Mouse (Mus musculus) cerebellum, postnatal 10 days (tissue): ENCODE data around the gene Pdzrn4.

ENCODE experiments used
- DNase-seq, 2 experiments: peaks; one replicate each; pipeline ENCODE4 v3.0.0; 2021; ENCODE audit warnings: mixed read lengths in 2 of 2

Gene Pdzrn4

DNA sequence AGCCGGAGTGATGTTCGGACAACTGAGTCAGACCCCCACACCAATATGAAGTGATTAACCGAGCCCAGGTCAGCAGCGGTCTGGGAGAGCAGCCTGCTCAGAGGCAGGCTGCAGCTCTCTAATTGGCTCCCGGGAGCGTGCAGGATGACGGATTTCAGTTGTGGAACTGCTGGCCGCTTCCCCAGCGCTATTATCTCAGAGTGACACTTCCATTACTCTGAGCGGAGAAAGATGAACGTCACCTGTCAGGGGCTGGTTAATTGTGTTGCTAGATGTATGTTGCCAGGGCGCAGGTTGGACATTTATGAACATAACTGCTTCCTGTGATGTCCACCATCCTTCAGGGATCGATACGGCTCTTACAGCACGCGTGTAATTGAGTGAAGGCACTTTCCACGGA lies 355.5 kb downstream of the Pdzrn4 start:
- no peak for DNase-seq

DNA sequence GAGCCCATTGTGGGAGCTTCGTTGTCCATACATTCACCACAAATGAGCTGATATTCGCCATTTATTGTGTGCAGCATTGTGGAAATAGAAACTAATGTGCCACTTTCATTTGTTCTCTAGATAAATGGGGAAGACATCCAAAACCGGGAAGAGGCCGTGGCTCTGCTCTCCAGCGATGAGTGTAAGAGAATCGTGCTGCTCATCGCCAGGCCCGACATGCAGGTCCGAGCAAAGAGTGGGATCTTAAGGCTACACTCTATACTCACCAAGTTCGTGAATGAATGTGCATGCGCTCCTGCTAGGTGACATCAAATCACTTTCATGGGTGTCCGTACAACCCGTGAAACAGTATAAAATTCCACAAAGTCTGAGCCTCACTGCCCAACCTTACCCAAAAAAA lies 355.9 kb downstream of the Pdzrn4 start:
- DNase-seq = no peak

DNA sequence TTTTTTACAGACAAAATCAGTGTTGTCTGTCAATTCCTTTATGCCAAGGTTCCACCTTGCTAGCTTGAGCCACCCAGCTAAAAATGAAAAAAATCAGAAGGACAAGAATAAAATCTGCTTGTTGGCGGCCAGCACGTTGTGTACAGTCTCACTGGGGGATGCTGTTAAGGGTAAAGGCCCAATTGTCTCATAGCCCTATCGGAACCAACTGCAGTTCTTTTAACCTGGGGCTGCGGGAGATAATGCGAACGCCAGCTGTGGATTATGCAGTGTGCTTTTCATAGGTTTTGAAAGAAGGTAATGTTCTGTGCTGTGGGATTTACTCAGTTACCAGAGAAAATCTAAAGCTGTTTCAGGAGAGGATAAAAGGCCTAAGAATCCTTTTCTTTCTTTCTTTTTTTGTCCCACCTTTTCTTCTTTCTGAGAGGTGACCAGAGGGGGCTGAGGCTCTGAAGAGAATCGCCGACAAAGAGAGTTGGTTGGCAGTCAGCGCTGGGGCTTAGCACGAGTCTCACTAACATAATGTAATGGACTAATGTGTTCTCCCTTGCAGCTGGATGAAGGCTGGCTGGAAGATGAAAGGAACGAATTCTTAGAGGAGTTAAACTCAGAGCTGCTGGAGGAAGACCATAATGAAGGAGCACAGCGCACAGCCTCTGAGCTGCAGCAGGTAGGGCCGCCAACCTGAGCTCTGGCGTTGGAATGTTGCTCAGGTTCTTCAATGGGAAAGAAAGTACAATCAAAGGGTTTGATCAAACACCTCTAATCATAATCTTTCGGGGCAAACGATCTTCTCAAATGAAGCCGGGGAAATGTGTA lies 360.6 kb downstream of the Pdzrn4 start:
- no peak for DNase-seq

DNA sequence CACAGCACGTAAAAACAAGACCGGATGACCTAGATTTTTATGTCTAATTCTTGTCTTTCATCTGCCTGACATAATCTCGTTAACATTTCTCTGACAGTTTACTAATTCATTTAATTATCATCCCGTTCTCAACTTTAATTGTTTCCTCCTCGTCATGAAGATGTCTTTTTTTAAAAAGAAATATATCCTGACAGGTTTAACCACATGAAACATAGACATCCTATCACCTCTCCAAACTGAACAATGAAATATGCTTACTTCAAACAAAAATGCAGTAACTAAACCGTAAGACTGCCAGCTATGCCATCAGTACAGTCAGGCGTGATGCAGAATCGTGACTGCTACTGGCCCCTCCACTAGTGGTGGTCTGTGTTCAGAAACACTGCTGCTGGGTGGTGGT lies 362.3 kb downstream of the Pdzrn4 start:
- no peak for DNase-seq

DNA sequence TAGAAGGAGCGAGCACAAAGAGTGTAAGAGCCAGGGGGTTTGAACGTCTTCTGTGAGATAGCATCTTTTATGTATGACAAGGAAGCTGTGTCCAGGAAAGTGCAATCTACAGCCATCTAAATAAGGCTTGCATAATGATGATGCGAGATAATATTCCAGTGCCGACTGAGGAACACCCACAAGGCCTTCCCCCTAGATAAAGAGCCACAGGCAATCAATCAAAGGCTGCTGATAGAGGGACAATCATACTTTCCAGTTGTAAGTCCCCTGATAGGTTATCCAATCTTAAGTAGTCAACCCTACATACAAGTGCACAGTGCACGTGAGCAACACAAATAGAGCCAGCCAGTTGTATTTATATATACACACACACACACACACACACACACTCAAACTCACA lies 366.6 kb downstream of the Pdzrn4 start:
- no peak for DNase-seq

DNA sequence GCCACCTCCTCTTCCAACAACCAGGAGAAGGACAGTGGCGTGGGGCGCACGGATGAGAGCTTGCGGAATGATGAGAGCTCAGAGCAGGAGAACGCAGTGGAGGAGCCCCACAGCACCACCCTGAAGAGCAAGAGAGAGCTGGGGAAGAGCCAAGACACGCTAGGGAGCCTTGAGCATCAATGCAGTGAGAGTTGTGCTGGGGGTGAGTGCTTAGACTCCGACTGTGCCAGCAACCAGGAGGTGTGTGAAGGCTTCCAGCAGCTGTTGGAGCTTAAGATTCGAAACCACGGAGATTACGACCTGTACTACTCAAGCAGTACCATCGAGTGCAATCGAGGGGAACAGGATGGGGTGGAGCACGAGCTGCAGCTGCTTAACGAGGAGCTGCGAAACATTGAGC lies 372.9 kb downstream of the Pdzrn4 start:
- no peak for DNase-seq

DNA sequence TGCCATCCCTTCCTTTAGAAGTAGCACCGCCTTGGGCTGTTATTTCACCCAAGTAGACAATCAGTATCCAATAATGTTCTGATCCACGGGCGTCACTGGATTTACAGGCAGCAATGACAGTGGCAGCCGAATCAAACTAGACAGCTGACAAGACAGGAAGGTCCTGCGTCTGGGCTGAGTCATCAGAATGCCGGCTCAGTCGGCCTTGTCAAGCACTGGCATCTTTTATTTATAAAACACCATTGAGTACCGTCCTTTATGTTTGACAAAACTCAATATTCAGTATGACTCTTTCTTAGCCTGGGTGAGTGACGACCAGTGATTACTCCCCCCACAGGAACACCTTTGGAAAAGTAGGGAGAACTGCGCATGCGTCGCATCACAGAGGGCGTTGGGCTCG lies 391.4 kb downstream of the Pdzrn4 start:
- no peak for DNase-seq

DNA sequence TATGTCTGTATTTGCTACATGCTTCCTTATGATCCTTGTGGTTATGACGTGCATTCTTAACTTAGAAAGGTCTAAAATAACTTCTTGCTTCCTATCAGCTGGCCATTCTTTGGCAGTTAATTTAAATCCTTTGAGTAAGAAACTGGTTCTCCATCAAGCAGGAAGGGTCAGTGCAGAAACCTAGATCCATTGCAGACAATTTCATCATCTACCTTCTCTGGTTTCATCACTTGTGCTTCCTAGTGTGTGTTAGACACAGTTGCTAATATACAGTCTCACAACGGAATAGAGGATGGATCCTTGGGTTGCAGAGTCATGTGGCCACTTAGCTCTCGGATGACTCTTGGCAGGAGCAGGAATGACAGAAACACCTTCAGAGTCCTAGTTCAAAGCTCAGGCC lies 397.6 kb downstream of the Pdzrn4 start:
- no peak for DNase-seq

DNA sequence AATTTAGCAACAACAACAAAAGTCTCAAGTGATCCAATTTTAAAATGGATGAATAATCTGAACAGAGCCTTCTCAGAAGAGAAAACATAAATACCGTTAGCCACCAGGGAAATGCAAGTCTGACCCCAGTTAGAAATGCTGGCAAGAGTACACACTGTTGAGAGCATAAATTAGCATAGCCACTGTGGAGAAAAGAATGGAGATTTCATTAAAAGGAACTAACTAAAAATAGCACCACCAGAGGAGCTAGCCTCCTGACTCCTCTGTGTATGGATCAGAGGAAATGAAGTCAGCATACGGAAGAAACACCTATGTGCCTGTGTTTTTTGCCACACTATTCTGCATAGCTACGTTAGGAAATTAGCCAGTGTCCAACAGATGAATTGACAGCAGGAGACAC lies 409.3 kb downstream of the Pdzrn4 start:
- DNase-seq = peak; percentile 18 to 33

DNA sequence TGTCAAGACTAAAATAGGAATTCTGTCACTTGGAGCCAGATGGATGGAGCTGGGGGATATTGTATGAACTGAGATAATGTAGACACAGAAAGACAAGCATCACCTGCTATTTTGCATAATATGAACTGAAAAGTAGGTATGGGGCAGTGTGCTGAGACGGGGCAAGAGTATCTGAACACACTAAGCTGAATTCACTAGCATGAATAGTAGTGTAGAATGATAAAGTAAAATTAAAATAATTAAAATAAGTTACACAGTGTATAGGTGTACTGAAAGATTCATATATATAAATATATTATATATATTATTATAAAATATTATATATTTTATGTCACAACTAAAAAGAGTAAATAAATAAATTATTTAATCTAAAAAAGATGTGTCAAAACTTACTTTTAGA lies 409.7 kb downstream of the Pdzrn4 start:
- DNase-seq = no peak
